Mouse (Mus musculus) hindbrain, embryonic 12.5 days (tissue): ENCODE results near the gene Setd1b. TPM values are rescaled to one million over a fixed set of nuclear protein-coding genes. Genes with fewer than 3 reads are reported as not detected.

Experiments
- ATAC-seq: fragments of 200-750 bp; cut with Nextera tagmentation; 2 replicates; pipeline ENCODE4 v1.8.0; 2017; ENCODE audit warnings: moderate TSS enrichment; ENCODE audit not compliant: low FRiP score
- H3K27ac ChIP-seq: fragments of 300-500 bp; sonication (generic); 2 replicates; pipeline ENCODE4 v1.5.1; 2016; ENCODE audit warnings: mild to moderate bottlenecking
- H3K27me3 ChIP-seq: fragments of 300-500 bp; sonication (generic); 2 replicates; pipeline ENCODE4 v1.6.1; 2016; ENCODE audit warnings: mild to moderate bottlenecking
- H3K36me3 ChIP-seq: fragments of 300-500 bp; sonication (generic); 2 replicates; pipeline ENCODE4 v1.6.1; 2016; ENCODE audit warnings: mild to moderate bottlenecking
- H3K4me1 ChIP-seq: fragments of 300-500 bp; sonication (generic); 2 replicates; pipeline ENCODE4 v1.6.1; 2016
- H3K4me2 ChIP-seq: fragments of 300-500 bp; sonication (generic); replicated peaks from 2 replicates; pipeline ENCODE4 v1.6.1; 2016; ENCODE audit warnings: mild to moderate bottlenecking
- H3K4me3 ChIP-seq: fragments of 300-500 bp; sonication (generic); 2 replicates; pipeline ENCODE4 v1.5.1; 2016; ENCODE audit warnings: mild to moderate bottlenecking
- H3K9ac ChIP-seq: fragments of 300-500 bp; sonication (generic); 2 replicates; pipeline ENCODE4 v1.6.1; 2016; ENCODE audit warnings: mild to moderate bottlenecking, moderate library complexity
- H3K9me3 ChIP-seq: fragments of 300-500 bp; sonication (generic); replicated peaks from 2 replicates; pipeline ENCODE4 v1.6.1; 2016; ENCODE audit warnings: mild to moderate bottlenecking
- WGBS: fragments of 180-500 bp; shearing (Covaris S2); methylation state at CpG from one replicate; pipeline ENCODE4 v1.1.7; 2016; 5-methylcytosine and 5-hydroxymethylcytosine counted together
- polyA plus RNA-seq: library from polyadenylated mRNA; unstranded; fragments of >200 nt; fragmentation: Nextera tagmentation; extraction: Ambion mirVana; gene quantifications from 2 replicates; pipeline ENCODE4 v1.2.1, GENCODE M21; 2016

The Setd1b gene
- polyA plus RNA-seq, 1 experiment from 2014 or later = 13.8 TPM

GRCm38 (mm10) chr5:123114924-123115323, 27.1 kb upstream of the Setd1b start:
- Histone ChIP-seq H3K36me3 (no peaks in the 10 kb centered on the region), H3K27ac (no peak overlapping the region), H3K4me1 (peaks cover 17% of the 10 kb centered on the region), H3K4me2 (no peak overlapping the region), H3K9ac (no peak overlapping the region), H3K27me3 (no peaks in the 10 kb centered on the region), H3K9me3 (no peaks in the 10 kb centered on the region), H3K4me3 (no peak overlapping the region)
- 38% methylated on average over 7 of the region's 7 CpGs for WGBS
- no peak for ATAC-seq

GRCm38 (mm10) chr5:123116080-123116479, 25.9 kb upstream of the Setd1b start:
- no peaks in the 10 kb centered on the region for H3K9me3 ChIP-seq
- no peak overlapping the region for H3K9ac ChIP-seq
- ATAC-seq = no peak
- H3K4me1 ChIP-seq = peaks cover 14% of the 10 kb centered on the region
- no peaks in the 10 kb centered on the region for H3K27me3 ChIP-seq
- H3K36me3 ChIP-seq = no peaks in the 10 kb centered on the region
- no peak overlapping the region for H3K27ac ChIP-seq
- no peak overlapping the region for H3K4me2 ChIP-seq
- 67% methylated on average over 8 of the region's 8 CpGs for WGBS
- H3K4me3 ChIP-seq = no peak overlapping the region

GRCm38 (mm10) chr5:123117257-123117656, 24.7 kb upstream of the Setd1b start:
- WGBS = 19% methylated on average over 10 of the region's 10 CpGs
- H3K4me1 ChIP-seq = peaks cover 15% of the 10 kb centered on the region
- no peak overlapping the region for H3K9ac ChIP-seq
- no peak overlapping the region for H3K4me3 ChIP-seq
- ATAC-seq = no peak
- H3K27ac ChIP-seq = no peak overlapping the region
- H3K4me2 ChIP-seq = no peak overlapping the region
- H3K9me3 ChIP-seq = 0 out of 2 replicates have a peak, but pooled peaks cover 2% of the 10 kb centered on the region
- H3K36me3 ChIP-seq = 0 out of 2 replicates have a peak, but pooled peaks cover 1% of the 10 kb centered on the region
- no peaks in the 10 kb centered on the region for H3K27me3 ChIP-seq

- WGBS = 82% methylated on average over 8 of the region's 8 CpGs
- Histone ChIP-seq H3K9ac (no peak overlapping the region), H3K36me3 (0 out of 2 replicates have a peak, but pooled peaks cover 6% of the 10 kb centered on the region), H3K4me1 (peaks cover 15% of the 10 kb centered on the region), H3K9me3 (0 out of 2 replicates have a peak, but pooled peaks cover 4% of the 10 kb centered on the region), H3K27me3 (no peaks in the 10 kb centered on the region), H3K4me3 (no peak overlapping the region), H3K27ac (no peak overlapping the region), H3K4me2 (no peak overlapping the region)
- ATAC-seq = no peak
Observed at GRCm38 (mm10) chr5:123117773-123118172, 24.2 kb upstream of the Setd1b start.

GRCm38 (mm10) chr5:123118826-123119225, 23.2 kb upstream of the Setd1b start:
- Histone ChIP-seq H3K27me3 (no peaks in the 10 kb centered on the region), H3K9me3 (0 out of 2 replicates have a peak, but pooled peaks cover 4% of the 10 kb centered on the region), H3K4me3 (no peak overlapping the region), H3K4me2 (no peak overlapping the region), H3K9ac (no peak overlapping the region), H3K36me3 (peaks cover 16% of the 10 kb centered on the region; the same call in 1 of the 2 replicates), H3K4me1 (peaks cover 15% of the 10 kb centered on the region), H3K27ac (no peak overlapping the region)
- ATAC-seq = no peak
- 81% methylated on average over 10 of the region's 10 CpGs for WGBS

- Histone ChIP-seq H3K27ac (no peak overlapping the region), H3K4me2 (no peak overlapping the region), H3K4me1 (peaks cover 9% of the 10 kb centered on the region), H3K27me3 (no peaks in the 10 kb centered on the region), H3K36me3 (peaks cover 26% of the 10 kb centered on the region), H3K9ac (no peak overlapping the region), H3K4me3 (no peak overlapping the region), H3K9me3 (0 out of 2 replicates have a peak, but pooled peaks cover 4% of the 10 kb centered on the region)
- no peak for ATAC-seq
- WGBS = 51% methylated on average over 7 of the region's 7 CpGs
Observed at GRCm38 (mm10) chr5:123120624-123121215, 21.3 kb upstream of the Setd1b start.

- WGBS = 83% methylated on average over 4 of the region's 4 CpGs
- Histone ChIP-seq H3K4me3 (no peak overlapping the region), H3K9me3 (0 out of 2 replicates have a peak, but pooled peaks cover 4% of the 10 kb centered on the region), H3K27ac (no peak overlapping the region), H3K9ac (no peak overlapping the region), H3K4me1 (peaks cover 9% of the 10 kb centered on the region), H3K36me3 (peaks cover 39% of the 10 kb centered on the region), H3K27me3 (no peaks in the 10 kb centered on the region), H3K4me2 (no peak overlapping the region)
- ATAC-seq = no peak
Observed at GRCm38 (mm10) chr5:123122181-123122580, 19.8 kb upstream of the Setd1b start.

- H3K36me3 ChIP-seq = peaks cover 59% of the 10 kb centered on the region
- H3K4me1 ChIP-seq = peaks cover 15% of the 10 kb centered on the region
- H3K4me2 ChIP-seq = no peak overlapping the region
- no peak overlapping the region for H3K27ac ChIP-seq
- WGBS = 85% methylated on average over 6 of the region's 6 CpGs
- H3K27me3 ChIP-seq = no peaks in the 10 kb centered on the region
- no peak for ATAC-seq
- 0 out of 2 replicates have a peak, but pooled peaks cover 4% of the 10 kb centered on the region for H3K9me3 ChIP-seq
- H3K4me3 ChIP-seq = no peak overlapping the region
- no peak overlapping the region for H3K9ac ChIP-seq
Observed at GRCm38 (mm10) chr5:123125105-123125504, 16.9 kb upstream of the Setd1b start.

- Histone ChIP-seq H3K4me1 (peaks cover 9% of the 10 kb centered on the region), H3K36me3 (peaks cover 63% of the 10 kb centered on the region), H3K9ac (no peak overlapping the region), H3K27ac (no peak overlapping the region), H3K27me3 (no peaks in the 10 kb centered on the region), H3K4me3 (no peak overlapping the region), H3K9me3 (0 out of 2 replicates have a peak, but pooled peaks cover 4% of the 10 kb centered on the region), H3K4me2 (no peak overlapping the region)
- ATAC-seq = no peak
- whole genome bisulfite sequencing = 83% methylated on average over 18 of the region's 18 CpGs
Observed at GRCm38 (mm10) chr5:123125638-123126406, 16.2 kb upstream of the Setd1b start.

GRCm38 (mm10) chr5:123127031-123127430, 15.0 kb upstream of the Setd1b start:
- WGBS = 87% methylated on average over 6 of the region's 6 CpGs
- ATAC-seq = no peak
- peaks cover 12% of the 10 kb centered on the region for H3K4me1 ChIP-seq

GRCm38 (mm10) chr5:123128426-123129169, 13.4 kb upstream of the Setd1b start:
- Histone ChIP-seq H3K4me2 (no peak overlapping the region), H3K4me1 (peaks cover 28% of the 10 kb centered on the region), H3K9ac (no peak overlapping the region), H3K4me3 (no peak overlapping the region), H3K27ac (no peak overlapping the region), H3K27me3 (no peaks in the 10 kb centered on the region), H3K36me3 (peaks cover 53% of the 10 kb centered on the region), H3K9me3 (no peaks in the 10 kb centered on the region)
- no peak for ATAC-seq
- 62% methylated on average over 10 of the region's 10 CpGs for WGBS

More at GRCm38 (mm10) chr5:123127031-123127430, 15.0 kb upstream of the Setd1b start:
- Histone ChIP-seq H3K4me3 (no peak overlapping the region), H3K9ac (no peak overlapping the region), H3K9me3 (0 out of 2 replicates have a peak, but pooled peaks cover 4% of the 10 kb centered on the region), H3K4me2 (no peak overlapping the region), H3K36me3 (peaks cover 63% of the 10 kb centered on the region), H3K27me3 (no peaks in the 10 kb centered on the region), H3K27ac (no peak overlapping the region)

GRCm38 (mm10) chr5:123129170-123129757, 12.7 kb upstream of the Setd1b start:
- Histone ChIP-seq H3K27me3 (no peaks in the 10 kb centered on the region), H3K27ac (no peak overlapping the region), H3K36me3 (peaks cover 51% of the 10 kb centered on the region), H3K9me3 (no peaks in the 10 kb centered on the region), H3K4me3 (no peak overlapping the region), H3K4me1 (peaks cover 35% of the 10 kb centered on the region), H3K4me2 (no peak overlapping the region), H3K9ac (no peak overlapping the region)
- no peak for ATAC-seq
- WGBS = 86% methylated on average over 10 of the region's 10 CpGs
